Mouse (Mus musculus) liver, embryonic 14.5 days (tissue): ENCODE data around the gene Shisa5.

ENCODE experiments used
- CTCF ChIP-seq: IDR thresholded peaks from 2 replicates; pipeline ENCODE4 v1.5.1; 2016; ENCODE audit warnings: antibody characterized with exemption, low read depth, control low read depth
- EP300 ChIP-seq: IDR thresholded peaks from 2 replicates; pipeline ENCODE4 v1.6.1; 2016; ENCODE audit warnings: antibody characterized with exemption, low read depth

GRCm38 (mm10) chr9:109103250-109103649, 64.9 kb downstream of the Shisa5 start:
- TF ChIP-seq CTCF (no peak), EP300 (no peak)
